Mouse (Mus musculus) CH12.LX (cell line): Measurements from ENCODE around the gene Mgat4d.
A peak's percentile ranks its signal among the peaks of the same experiment; 100 is the strongest.

ENCODE experiments used
- CHD1 ChIP-seq: IDR thresholded peaks from 2 replicates; pipeline ENCODE4 v1.6.1; 2012; ENCODE audit warnings: low read depth, low read length, improper control_type of control experiment, inconsistent platforms
- CHD2 ChIP-seq: IDR thresholded peaks from 2 replicates; pipeline ENCODE4 v1.6.1; 2011; ENCODE audit warnings: low read length, improper control_type of control experiment
- CTCF ChIP-seq, 2 experiments: IDR thresholded peaks in 1 of 2; conservative IDR thresholded peaks in 1 of 2; 2 replicates each; pipeline ENCODE4 v1.5.1; 2011 to 2012; ENCODE audit warnings: low read depth in 2 of 2, low read length in 2 of 2, improper control_type of control experiment in 1 of 2, inconsistent platforms in 1 of 2, mild to moderate bottlenecking in 1 of 2, moderate library complexity in 1 of 2
- EP300 ChIP-seq: IDR thresholded peaks from 2 replicates; pipeline ENCODE4 v1.6.1; 2011; ENCODE audit warnings: low read length, improper control_type of control experiment
- GABPA ChIP-seq: IDR thresholded peaks from 2 replicates; pipeline ENCODE4 v1.6.1; 2012; ENCODE audit warnings: low read depth, low read length, improper control_type of control experiment, inconsistent platforms; ENCODE audit not compliant: insufficient replicate concordance
- KAT2A ChIP-seq: IDR thresholded peaks from 2 replicates; pipeline ENCODE4 v1.6.1; 2012; ENCODE audit warnings: low read length, improper control_type of control experiment, inconsistent platforms; ENCODE audit not compliant: insufficient replicate concordance
- MEF2A ChIP-seq: IDR thresholded peaks from 2 replicates; pipeline ENCODE4 v1.6.1; 2014; ENCODE audit warnings: low read depth, mild to moderate bottlenecking, inconsistent platforms, low read length, improper control_type of control experiment, borderline replicate concordance
- POLR2A ChIP-seq: IDR thresholded peaks from 2 replicates; pipeline ENCODE4 v1.6.1; 2011; ENCODE audit warnings: low read depth, mild to moderate bottlenecking, improper control_type of control experiment, low read length
- USF1 ChIP-seq: IDR thresholded peaks from 2 replicates; pipeline ENCODE4 v1.6.1; 2014; ENCODE audit warnings: low read depth, mild to moderate bottlenecking, inconsistent platforms, low read length, improper control_type of control experiment
- ZC3H11A ChIP-seq: IDR thresholded peaks from 2 replicates; pipeline ENCODE4 v1.6.1; 2012; ENCODE audit warnings: low read depth, mild to moderate bottlenecking, inconsistent platforms, low read length, improper control_type of control experiment
- ZKSCAN1 ChIP-seq: IDR thresholded peaks from 2 replicates; pipeline ENCODE4 v1.6.1; 2012; ENCODE audit warnings: low read depth, inconsistent platforms, low read length, improper control_type of control experiment, borderline replicate concordance

DNA sequence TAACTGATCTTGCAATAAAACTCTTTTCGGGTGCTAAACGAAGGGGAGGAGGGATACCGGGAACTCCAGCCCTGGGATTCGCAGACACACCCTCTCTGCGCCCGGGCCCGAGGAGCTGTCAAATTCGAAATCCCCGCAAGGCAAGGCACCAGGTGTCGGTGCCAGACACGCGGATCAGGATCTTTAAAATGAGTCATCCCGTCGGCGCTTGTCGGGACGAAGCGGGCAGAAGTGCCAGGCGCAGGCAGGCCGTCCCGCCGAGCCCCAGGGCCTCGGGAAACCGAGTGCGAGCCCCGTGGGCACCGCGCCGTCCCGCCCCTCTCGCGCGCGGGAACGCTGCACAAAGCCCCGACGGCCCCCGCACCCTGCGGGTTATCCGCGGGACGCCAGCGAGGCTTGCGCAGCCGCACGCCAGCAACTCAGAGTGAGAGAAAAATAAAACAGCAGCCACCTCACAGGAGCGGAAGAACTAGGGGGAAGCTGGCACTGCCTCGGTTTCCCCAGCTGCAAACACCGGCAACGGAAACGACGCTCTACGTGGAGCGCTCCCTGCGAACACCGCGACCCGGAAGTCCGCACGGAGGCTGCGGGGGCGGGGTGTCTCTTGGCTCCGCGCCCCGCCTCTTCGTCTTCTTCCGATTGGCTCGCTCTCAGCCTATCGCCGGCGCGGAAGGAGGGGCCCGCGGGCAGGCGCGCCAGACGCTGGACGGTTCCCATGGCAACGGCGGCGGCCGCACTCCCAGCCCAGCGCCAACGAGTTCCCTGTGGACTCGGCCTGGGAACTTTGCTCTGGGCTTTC, 16.2 kb upstream of the Mgat4d start, which contains the start of gene Elmod2:
- TF ChIP-seq KAT2A (no peak; the same call in 1 of the 2 replicates), EP300 (no peak), MEF2A (no peak), CTCF (conservative IDR thresholded peaks at IDR 0.05 in 1 of 2, IDR thresholded peaks at IDR 0.05 in 1 of 2; ENCODE audit: low read depth in 2 of 2, low read length in 2 of 2) (no peak), ZKSCAN1 (no peak), USF1 (no peak), POLR2A (peak; percentile 91), GABPA (no peak; the same call in 1 of the 2 replicates), CHD2 (0 out of 2 replicates have a peak, but pooled peaks have one; percentile 37), ZC3H11A (no peak), CHD1 (no peak)
